Mouse (Mus musculus) lung, postnatal 0 days (tissue): Measurements from ENCODE around the gene Rhox9. TPM values are rescaled to one million over a fixed set of nuclear protein-coding genes. Genes with fewer than 3 reads are reported as not detected.
"Not testable (repeated sequence)": the region's sequence is repeated elsewhere in the genome, so short reads cannot be mapped to it uniquely, and the experiment has no call there.

Experiments used
- ATAC-seq: fragments of 200-750 bp; cut with Nextera tagmentation; 2 replicates; pipeline ENCODE4 v1.8.0; 2017; ENCODE audit warnings: moderate library complexity
- DNase-seq: peaks from one replicate; pipeline ENCODE4 v3.0.0-alpha.2; 2016; ENCODE audit warnings: low spot score
- H3K27ac ChIP-seq: fragments of 300-500 bp; sonication (generic); 2 replicates; pipeline ENCODE4 v1.5.1; 2014; ENCODE audit warnings: antibody characterized with exemption, mild to moderate bottlenecking, low read length, mixed read lengths
- H3K27me3 ChIP-seq: fragments of 300-500 bp; sonication (generic); replicated peaks from 2 replicates; pipeline ENCODE4 v1.6.1; 2014; ENCODE audit warnings: low read length, mixed read lengths; ENCODE audit not compliant: insufficient read depth
- H3K36me3 ChIP-seq: fragments of 300-500 bp; sonication (generic); 2 replicates; pipeline ENCODE4 v1.6.1; 2014; ENCODE audit warnings: low read length, mixed read lengths; ENCODE audit not compliant: insufficient read depth
- H3K4me1 ChIP-seq: fragments of 300-500 bp; sonication (generic); 2 replicates; pipeline ENCODE4 v1.6.1; 2014; ENCODE audit warnings: antibody characterized with exemption, low read depth, low read length, mixed read lengths; ENCODE audit not compliant: insufficient read depth
- H3K4me2 ChIP-seq: fragments of 300-500 bp; sonication (generic); replicated peaks from 2 replicates; pipeline ENCODE4 v1.6.1; 2014; ENCODE audit warnings: low read depth, mild to moderate bottlenecking, low read length, moderate library complexity, mixed read lengths
- H3K4me3 ChIP-seq: fragments of 300-500 bp; sonication (generic); 2 replicates; pipeline ENCODE4 v1.5.1; 2014; ENCODE audit warnings: low read depth, low read length
- H3K9ac ChIP-seq: fragments of 300-500 bp; sonication (generic); replicated peaks from 2 replicates; pipeline ENCODE4 v1.6.1; 2014; ENCODE audit warnings: low read depth, mild to moderate bottlenecking
- H3K9me3 ChIP-seq: fragments of 300-500 bp; sonication (generic); 2 replicates; pipeline ENCODE4 v1.6.1; 2016; ENCODE audit warnings: low read length, mixed read lengths
- CTCF ChIP-seq: IDR thresholded peaks from 2 replicates; pipeline ENCODE4 v1.5.1; 2016; ENCODE audit warnings: antibody characterized with exemption, mild to moderate bottlenecking
- EP300 ChIP-seq: IDR thresholded peaks from 2 replicates; pipeline ENCODE4 v1.6.1; 2016; ENCODE audit warnings: antibody characterized with exemption, mild to moderate bottlenecking, control low read depth
- WGBS: fragments of 180-500 bp; shearing (Covaris S2); extraction: QIAGEN DNeasy Blood & Tissue Kit; methylation state at CpG from one replicate; pipeline ENCODE4 v1.1.7; 2014; 5-methylcytosine and 5-hydroxymethylcytosine counted together
- polyA plus RNA-seq: library from polyadenylated mRNA; unstranded; fragments of >200 nt; fragmentation: Nextera tagmentation; extraction: Ambion mirVana; gene quantifications from 2 replicates; pipeline ENCODE4 v1.2.1, GENCODE M21; 2015

Rhox9 gene
- not detected in 2 replicates for polyA plus RNA-seq

DNA sequence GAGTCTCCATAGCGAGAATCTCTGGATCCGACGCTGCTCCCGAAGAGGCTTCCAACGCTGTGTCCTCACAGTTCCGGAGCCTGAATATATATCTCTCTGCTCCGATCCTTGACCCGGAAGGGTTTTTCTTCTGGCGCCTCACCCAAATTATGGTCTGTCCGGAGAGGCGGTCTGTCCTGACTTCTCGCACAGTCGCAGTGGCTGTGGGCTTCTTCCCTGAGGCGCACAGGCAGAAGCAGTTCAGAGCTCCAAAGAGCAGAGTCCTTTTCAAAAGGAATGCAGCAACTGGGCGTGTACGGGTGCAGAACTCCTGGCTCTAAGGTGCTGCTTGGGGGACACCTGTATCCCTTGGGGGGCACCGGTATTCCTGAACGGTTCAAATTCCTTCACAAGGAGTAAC, at the start of gene Rhox9:
Gene Rhox9 (minus strand): TSS at position 101 of the 400 bp plus-strand sequence.
- not testable (repeated sequence) for H3K9ac ChIP-seq, DNase-seq, ATAC-seq, H3K4me2 ChIP-seq, H3K27ac ChIP-seq, H3K4me1 ChIP-seq, H3K9me3 ChIP-seq, H3K27me3 ChIP-seq, H3K4me3 ChIP-seq, H3K36me3 ChIP-seq
- 79% methylated on average over 9 of the region's 18 CpGs for WGBS

DNA sequence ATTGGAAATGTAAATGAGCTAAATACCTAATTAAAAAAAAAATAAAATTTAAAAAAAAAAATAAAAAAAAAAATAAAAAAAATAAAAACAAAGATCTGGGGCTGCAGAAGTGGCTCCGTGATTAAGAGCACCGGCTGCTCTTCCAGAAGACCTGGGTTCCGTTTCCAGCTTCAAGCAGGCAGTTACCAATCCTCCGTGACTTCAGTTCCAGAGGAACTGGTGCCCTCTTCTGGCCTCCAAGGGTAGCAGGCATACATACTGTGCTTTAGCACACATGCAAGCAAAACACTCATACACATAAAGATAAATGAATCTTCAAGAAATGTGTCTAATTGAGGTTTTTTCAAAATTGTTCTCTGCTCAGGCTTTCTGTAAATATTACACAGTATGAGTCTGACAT, 14.7 kb upstream of the Rhox9 start:
- TF ChIP-seq CTCF (no peak), EP300 (no peak)
- Histone ChIP-seq H3K4me1 (no peaks in the 10 kb centered on the region), H3K4me3 (no peak overlapping the region), H3K36me3 (no peaks in the 10 kb centered on the region), H3K27ac (no peak overlapping the region), H3K9ac (no peak overlapping the region), H3K4me2 (no peak overlapping the region), H3K9me3 (no peaks in the 10 kb centered on the region), H3K27me3 (no peaks in the 10 kb centered on the region)
- no peak for ATAC-seq
- DNase-seq = no peak
- 75% methylated on average over 4 of the region's 4 CpGs for WGBS

DNA sequence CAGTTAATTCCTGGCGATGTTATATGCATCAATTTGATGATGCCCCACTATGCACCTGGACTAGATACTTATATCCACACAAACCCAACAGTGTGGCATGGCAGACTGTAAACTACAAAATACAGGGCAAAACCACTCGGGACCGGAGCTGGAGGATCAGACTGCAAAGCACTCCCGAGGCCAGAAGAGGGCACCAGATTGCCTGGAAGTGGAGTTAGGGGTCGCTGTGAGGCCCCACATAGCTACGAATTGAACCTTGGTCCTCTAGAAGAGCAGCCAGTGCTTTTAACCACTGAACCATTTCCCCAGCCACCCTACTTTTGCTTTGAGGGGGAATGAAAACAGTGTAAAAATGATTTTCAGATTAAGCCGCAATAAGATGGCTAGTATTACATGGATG, 7.0 kb upstream of the Rhox9 start:
- DNase-seq = no peak
- 50% methylated on average over 7 of the region's 7 CpGs for WGBS

DNA sequence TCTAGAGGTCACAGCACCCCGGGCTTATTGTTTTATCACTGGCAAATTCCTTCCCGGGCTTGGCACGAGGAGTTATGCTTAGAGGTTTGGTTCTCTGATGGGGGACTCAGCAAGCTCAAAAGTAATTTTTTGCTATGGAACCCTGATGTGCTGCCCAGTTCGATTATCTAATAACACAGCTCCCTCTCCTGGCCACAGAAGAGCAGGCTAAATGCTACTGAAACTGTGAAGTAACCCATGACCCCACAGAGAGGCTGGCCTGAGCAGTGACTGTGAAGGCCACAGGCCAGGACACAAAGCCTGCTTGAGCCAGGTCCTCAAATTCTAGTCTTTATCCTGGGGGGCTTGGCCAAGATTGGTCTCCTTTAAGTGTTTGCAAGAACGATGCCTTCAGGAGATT, 2.2 kb upstream of the Rhox9 start:
- TF ChIP-seq CTCF (0 out of 2 replicates have a peak, but pooled peaks have one; percentile 4), EP300 (no peak)
- Histone ChIP-seq H3K27me3 (no peaks in the 10 kb centered on the region), H3K4me2 (no peak overlapping the region), H3K4me1 (no peaks in the 10 kb centered on the region), H3K9me3 (no peaks in the 10 kb centered on the region), H3K9ac (no peak overlapping the region), H3K27ac (no peak overlapping the region), H3K36me3 (no peaks in the 10 kb centered on the region), H3K4me3 (no peak overlapping the region)
- DNase-seq (no peak), ATAC-seq (no peak)
- 64% methylated on average over 5 of the region's 5 CpGs for WGBS

More for the DNA sequence above, 7.0 kb upstream of the Rhox9 start:
- Histone ChIP-seq H3K4me2 (no peak overlapping the region), H3K9ac (no peak overlapping the region), H3K4me1 (no peaks in the 10 kb centered on the region), H3K27me3 (no peaks in the 10 kb centered on the region), H3K4me3 (no peak overlapping the region), H3K9me3 (no peaks in the 10 kb centered on the region), H3K27ac (no peak overlapping the region), H3K36me3 (no peaks in the 10 kb centered on the region)
- no peak for TF ChIP-seq CTCF
- no peak for TF ChIP-seq EP300
- ATAC-seq = no peak

DNA sequence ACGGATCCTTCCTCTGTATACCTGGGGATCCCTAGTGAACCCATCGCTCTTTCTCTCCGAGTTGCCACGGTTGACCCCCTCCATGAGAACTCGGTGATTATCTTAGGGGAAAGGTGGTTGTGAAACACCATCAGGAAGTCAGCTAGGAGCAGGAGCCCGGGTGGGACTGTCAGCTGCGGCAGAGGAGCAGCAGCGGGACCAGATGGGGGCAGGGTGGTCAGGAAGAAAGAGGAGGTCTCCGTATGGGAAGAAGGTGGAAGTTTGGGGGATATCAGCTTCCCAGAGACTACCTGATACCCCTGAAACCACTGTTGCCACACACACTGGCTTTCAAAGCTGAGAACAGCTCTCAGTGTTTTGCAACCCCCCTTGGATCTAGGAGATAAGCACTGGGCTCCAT, 4.4 kb downstream of the Rhox9 start, which contains the start of gene Rhox7b:
Gene Rhox7b (minus strand): TSS at position 101 of the 400 bp plus-strand sequence.
- not testable (repeated sequence) for H3K36me3 ChIP-seq, H3K9me3 ChIP-seq, H3K9ac ChIP-seq, H3K27me3 ChIP-seq, H3K27ac ChIP-seq, H3K4me2 ChIP-seq, H3K4me1 ChIP-seq, DNase-seq, H3K4me3 ChIP-seq, ATAC-seq
- 60% methylated on average over 9 of the region's 9 CpGs for WGBS

DNA sequence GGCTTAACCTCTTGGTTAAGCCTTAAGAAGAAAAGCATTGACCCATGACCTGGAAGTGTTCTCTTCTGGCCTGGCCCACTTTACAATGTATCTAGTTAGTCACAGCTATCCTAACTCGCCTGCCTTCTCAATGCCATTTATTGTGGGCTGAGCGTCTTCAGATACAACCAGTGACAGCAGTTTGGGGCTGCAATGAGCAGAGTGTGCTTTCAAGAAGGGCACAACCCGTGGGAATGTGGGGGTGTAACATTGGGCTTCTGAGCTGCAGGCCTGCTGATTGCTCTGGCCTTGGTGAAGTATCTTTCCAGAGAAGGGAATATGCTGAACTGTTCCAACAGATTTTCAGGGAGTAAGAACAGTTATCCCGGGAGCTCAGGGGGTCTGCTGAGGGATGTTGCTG, 22.7 kb downstream of the Rhox9 start, which contains the start of gene Rhox8:
Gene Rhox8 (minus strand): TSS at position 101 of the 400 bp plus-strand sequence.
- DNase-seq (no peak), ATAC-seq (no peak)
- no peak within 1 kb of the TSS for H3K4me3 ChIP-seq
- H3K4me2 ChIP-seq = no peak within 1 kb of the TSS
- no peaks in the 10 kb centered on the region for H3K36me3 ChIP-seq
- no peaks in the 10 kb centered on the region for H3K27me3 ChIP-seq
- no peaks in the 10 kb centered on the region for H3K4me1 ChIP-seq
- no peak within 1 kb of the TSS for H3K27ac ChIP-seq
- H3K9me3 ChIP-seq = no peaks in the 10 kb centered on the region
- WGBS = 68% methylated on average over 4 of the region's 4 CpGs
- no peak for TF ChIP-seq EP300
- TF ChIP-seq CTCF = no peak
- no peak within 1 kb of the TSS for H3K9ac ChIP-seq

DNA sequence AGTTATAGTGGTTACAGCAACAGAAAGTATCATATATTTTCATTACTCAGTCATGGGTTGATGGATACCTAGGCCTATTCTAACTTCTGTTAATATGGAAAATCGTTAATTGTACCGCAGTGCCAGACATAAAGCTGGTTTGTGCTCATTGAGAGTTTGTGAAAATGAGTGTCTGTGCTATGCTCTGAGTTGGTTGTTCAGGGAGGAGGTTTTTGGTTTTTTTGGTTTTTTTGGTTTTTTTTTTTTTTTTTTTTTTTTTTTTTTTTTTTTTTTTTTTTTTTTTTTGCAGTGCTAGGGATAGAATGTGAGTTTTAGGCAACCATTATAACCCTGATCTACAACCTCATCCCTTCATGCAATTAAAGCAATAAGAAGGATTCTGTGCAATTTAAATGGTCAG, 29.9 kb downstream of the Rhox9 start:
- Histone ChIP-seq H3K9ac (no peak overlapping the region), H3K36me3 (no peaks in the 10 kb centered on the region), H3K4me1 (no peaks in the 10 kb centered on the region), H3K9me3 (no peaks in the 10 kb centered on the region), H3K4me2 (no peak overlapping the region), H3K4me3 (no peak overlapping the region), H3K27ac (no peak overlapping the region), H3K27me3 (no peaks in the 10 kb centered on the region)
- no peak for ATAC-seq
- 91% methylated on average over 2 of the region's 2 CpGs for WGBS
- TF ChIP-seq CTCF = no peak
- no peak for TF ChIP-seq EP300
- no peak for DNase-seq

Other genes with a start within 250 kb of the Rhox9 start
- not detected in 2 replicates for gene Rhox3h, start 233.0 kb downstream of the Rhox9 start, polyA plus RNA-seq
- gene Rhox2h, start 228.5 kb downstream of the Rhox9 start, polyA plus RNA-seq = not detected in 2 replicates
- 1.1 and 1.5 TPM in 2 replicates for gene Rhox5, start 96.9 kb downstream of the Rhox9 start, polyA plus RNA-seq
- gene Rhox6, start 74.9 kb downstream of the Rhox9 start, polyA plus RNA-seq = not detected in 2 replicates
- gene Rhox7a, start 70.1 kb downstream of the Rhox9 start, polyA plus RNA-seq = not detected in 2 replicates
- not detected in 2 replicates for gene Rhox8, start 22.8 kb downstream of the Rhox9 start, polyA plus RNA-seq
- not detected in 2 replicates for gene Rhox7b, start 4.5 kb downstream of the Rhox9 start, polyA plus RNA-seq
- not detected in 2 replicates for gene Btg1-ps1, start 117.0 kb upstream of the Rhox9 start, polyA plus RNA-seq
- not detected in 2 replicates for gene Btg1-ps2, start 141.3 kb upstream of the Rhox9 start, polyA plus RNA-seq
- gene Rhox10, start 164.7 kb upstream of the Rhox9 start, polyA plus RNA-seq = not detected in 2 replicates
- not detected in 2 replicates for gene Rhox11, start 183.4 kb upstream of the Rhox9 start, polyA plus RNA-seq
- gene Rhox12, start 209.1 kb upstream of the Rhox9 start, polyA plus RNA-seq = not detected in 2 replicates
- not detected in 2 replicates for gene Rhox13, start 219.4 kb upstream of the Rhox9 start, polyA plus RNA-seq